Mouse (Mus musculus): Measurements from ENCODE around the gene Clnk.

- TF ChIP-seq CTCF (conservative IDR thresholded peaks at IDR 0.05; ENCODE audit: low read length) (no peak), NANOG (IDR thresholded peaks at IDR 0.05; ENCODE audit: borderline replicate concordance, low read length) (no peak), POU5F1 (IDR thresholded peaks at IDR 0.05; ENCODE audit: borderline replicate concordance, low read length) (no peak)
Measured at GRCm38 (mm10) chr5:38886623-38887275, 10.1 kb upstream of the Clnk start.

All from E14TG2a.4 (cell line).